Comparison of ENCODE assay signal across 21 mouse cellular contexts in the genomic region with DNA sequence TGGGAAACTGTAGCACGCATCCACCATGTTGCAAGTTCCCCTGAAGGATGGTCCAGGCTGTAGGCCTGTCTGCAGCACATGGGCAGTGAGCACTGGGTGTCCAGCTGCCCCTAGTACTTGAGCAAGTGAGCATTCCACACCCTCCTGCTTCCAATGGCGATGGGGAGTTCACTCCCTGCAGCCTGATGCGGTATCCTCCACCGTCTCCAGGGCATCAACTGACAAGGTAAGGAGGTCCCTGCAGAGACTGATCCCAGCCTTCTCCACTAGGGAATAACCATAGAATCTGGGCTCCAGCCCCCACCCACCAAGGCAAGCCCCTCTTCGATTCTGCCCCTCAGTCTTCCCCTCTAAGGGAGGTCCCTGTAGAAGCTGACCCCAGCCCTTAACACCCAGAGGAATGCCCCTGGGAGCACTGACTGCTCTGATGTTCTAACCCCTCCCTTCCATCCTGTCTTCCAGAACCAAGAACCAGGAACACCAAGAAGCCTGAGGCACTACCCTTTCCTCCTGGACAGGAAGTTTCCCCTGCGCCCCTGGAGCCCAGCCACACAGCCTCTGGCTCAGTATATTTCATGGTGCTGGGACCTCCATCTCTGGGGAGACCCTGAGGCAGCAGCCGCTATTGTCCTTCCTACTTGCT. TPM values are rescaled to one million over a fixed set of nuclear protein-coding genes. Genes with fewer than 3 reads are reported as not detected.
A peak's percentile ranks its signal among the peaks of the same experiment; 100 is the strongest.
DNase-seq lines count a peak whose midpoint lies in the region; ATAC-seq lines count a peak whose summit lies in the region.
"Had no signal": no experiment of that assay in that cellular context is flagged by ENCODE, and none has a peak within 500 bp of the region (broad histone marks: within the 10 kb centered on the region; RNA-seq: fewer than 3 reads in every experiment).

No protein-coding gene starts in this region.

- H3K36me3 ChIP-seq in forebrain, embryonic 10.5 days (replicated peaks): peaks cover 15% of the 10 kb centered on the region
- H3K36me3 ChIP-seq in forebrain, embryonic 13.5 days (ENCODE audit: poor library complexity, severe bottlenecking): peaks cover 13% of the 10 kb centered on the region
- H3K36me3 ChIP-seq in midbrain, embryonic 10.5 days: peaks cover 16% of the 10 kb centered on the region
- H3K36me3 ChIP-seq in midbrain, embryonic 13.5 days: peaks cover 8% of the 10 kb centered on the region
- no peaks in the 10 kb centered on the region; the same call in 1 of the 2 replicates for H3K36me3 ChIP-seq in embryonic facial prominence, embryonic 11.5 days (replicated peaks; ENCODE audit: control insufficient read depth, insufficient read depth, low read depth, low read length)
- peaks cover 14% of the 10 kb centered on the region for H3K36me3 ChIP-seq in limb, embryonic 12.5 days
- H3K36me3 ChIP-seq: G1E; heart, embryonic 12.5 days had no signal

- 74% methylated on average over 7 of the region's 7 CpGs for WGBS in forebrain, embryonic 10.5 days
- 78% methylated on average over 7 of the region's 7 CpGs for WGBS in forebrain, embryonic 13.5 days
- 71% methylated on average over 7 of the region's 7 CpGs for WGBS in midbrain, embryonic 10.5 days
- 69% methylated on average over 7 of the region's 7 CpGs for WGBS in midbrain, embryonic 13.5 days
- WGBS in embryonic facial prominence, embryonic 11.5 days: 62% methylated on average over 7 of the region's 7 CpGs
- WGBS in limb, embryonic 12.5 days: 74% methylated on average over 7 of the region's 7 CpGs

- H3K4me1 ChIP-seq in forebrain, embryonic 10.5 days: peaks cover 39% of the 10 kb centered on the region
- H3K4me1 ChIP-seq in forebrain, embryonic 13.5 days: peaks cover 29% of the 10 kb centered on the region
- H3K4me1 ChIP-seq in midbrain, embryonic 10.5 days: peaks cover 45% of the 10 kb centered on the region
- H3K4me1 ChIP-seq in midbrain, embryonic 13.5 days (replicated peaks): peaks cover 36% of the 10 kb centered on the region
- H3K4me1 ChIP-seq in embryonic facial prominence, embryonic 11.5 days (ENCODE audit: control insufficient read depth, insufficient read depth, low read length): no peaks in the 10 kb centered on the region; the same call in 1 of the 2 replicates
- H3K4me1 ChIP-seq in limb, embryonic 12.5 days (replicated peaks): peaks cover 26% of the 10 kb centered on the region

- H3K9ac ChIP-seq in forebrain, embryonic 13.5 days: no peak overlapping the region
- no peak overlapping the region; the same call in 1 of the 2 replicates for H3K9ac ChIP-seq in midbrain, embryonic 13.5 days (replicated peaks)
- peak overlapping the region; percentile 2; the same call in 1 of the 2 replicates for H3K9ac ChIP-seq in embryonic facial prominence, embryonic 11.5 days (replicated peaks; ENCODE audit: low read length)
- peak overlapping the region; percentile 44 for H3K9ac ChIP-seq in limb, embryonic 12.5 days (replicated peaks)
- H3K9ac ChIP-seq: heart, embryonic 12.5 days; lung, embryonic 14.5 days; neural tube, embryonic 15.5 days had no signal

- peaks cover 13% of the 10 kb centered on the region; the same call in 1 of the 2 replicates for H3K27me3 ChIP-seq in forebrain, embryonic 10.5 days (ENCODE audit: poor library complexity, severe bottlenecking)
- 0 out of 2 replicates have a peak, but pooled peaks cover 2% of the 10 kb centered on the region for H3K27me3 ChIP-seq in forebrain, embryonic 13.5 days
- H3K27me3 ChIP-seq in midbrain, embryonic 10.5 days (ENCODE audit: low read depth, poor library complexity, severe bottlenecking): no peaks in the 10 kb centered on the region; the same call in 1 of the 2 replicates
- H3K27me3 ChIP-seq in midbrain, embryonic 13.5 days: 0 out of 2 replicates have a peak, but pooled peaks cover 4% of the 10 kb centered on the region
- H3K27me3 ChIP-seq in embryonic facial prominence, embryonic 11.5 days (ENCODE audit: control insufficient read depth, insufficient read depth, low read length): no peaks in the 10 kb centered on the region
- H3K27me3 ChIP-seq in limb, embryonic 12.5 days: peaks cover 2% of the 10 kb centered on the region; the same call in 1 of the 2 replicates
- H3K27me3 ChIP-seq: neural tube, embryonic 15.5 days had no signal

- ATAC-seq in forebrain, embryonic 13.5 days: no peak
- ATAC-seq in midbrain, embryonic 13.5 days: no peak
- ATAC-seq in embryonic facial prominence, embryonic 11.5 days (replicated peaks; ENCODE audit: insufficient number of reproducible peaks, low FRiP score, low TSS enrichment, low read depth): no peak
- no peak; the same call in 1 of the 2 replicates for ATAC-seq in limb, embryonic 12.5 days (ENCODE audit: insufficient number of reproducible peaks, insufficient read depth, low FRiP score, low TSS enrichment, low read depth)
- no peak for ATAC-seq in CD4-positive, CD25-positive, alpha-beta regulatory T cell, adult 4 months

- DNase-seq in forebrain, embryonic 10.5 days (ENCODE audit: extremely low spot score, low spot score): no peak
- no peak for DNase-seq in midbrain, embryonic 10.5 days (ENCODE audit: low spot score)
- no peak for DNase-seq in embryonic facial prominence, embryonic 11.5 days (ENCODE audit: low spot score)
- DNase-seq in heart, postnatal 10 days: no peak
- DNase-seq: adrenal gland, adult 2 months; B cell, adult 2 months; kidney, adult 9 months; spleen, adult 18-20 months; thymus, postnatal 4 days had no signal

- H3K9me3 ChIP-seq in forebrain, embryonic 10.5 days: no peaks in the 10 kb centered on the region
- H3K9me3 ChIP-seq in forebrain, embryonic 13.5 days (replicated peaks): no peaks in the 10 kb centered on the region
- H3K9me3 ChIP-seq in midbrain, embryonic 10.5 days (replicated peaks): no peaks in the 10 kb centered on the region
- H3K9me3 ChIP-seq in midbrain, embryonic 13.5 days: no peaks in the 10 kb centered on the region
- no peaks in the 10 kb centered on the region for H3K9me3 ChIP-seq in embryonic facial prominence, embryonic 11.5 days (replicated peaks; ENCODE audit: control insufficient read depth, low read length)
- no peaks in the 10 kb centered on the region for H3K9me3 ChIP-seq in limb, embryonic 12.5 days
- H3K9me3 ChIP-seq: embryonic facial prominence, embryonic 13.5 days; forebrain, embryonic 12.5 days; G1E; heart, embryonic 12.5 days; neural tube, embryonic 15.5 days had no signal

- no peak overlapping the region for H3K4me3 ChIP-seq in forebrain, embryonic 10.5 days
- no peak overlapping the region for H3K4me3 ChIP-seq in forebrain, embryonic 13.5 days
- no peak overlapping the region for H3K4me3 ChIP-seq in midbrain, embryonic 10.5 days
- H3K4me3 ChIP-seq in midbrain, embryonic 13.5 days (replicated peaks): no peak overlapping the region
- no peak overlapping the region for H3K4me3 ChIP-seq in embryonic facial prominence, embryonic 11.5 days (ENCODE audit: low read depth, low read length)
- no peak overlapping the region for H3K4me3 ChIP-seq in limb, embryonic 12.5 days (replicated peaks)
- H3K4me3 ChIP-seq: embryonic facial prominence, embryonic 13.5 days; forebrain, embryonic 12.5 days; heart, embryonic 12.5 days; left cerebral cortex, adult 2 months; neural tube, embryonic 15.5 days had no signal

- H3K4me2 ChIP-seq in forebrain, embryonic 13.5 days: no peak overlapping the region
- H3K4me2 ChIP-seq in midbrain, embryonic 13.5 days (replicated peaks): no peak overlapping the region
- no peak overlapping the region for H3K4me2 ChIP-seq in embryonic facial prominence, embryonic 11.5 days (ENCODE audit: low read depth, low read length)
- no peak overlapping the region for H3K4me2 ChIP-seq in limb, embryonic 12.5 days
- H3K4me2 ChIP-seq: embryonic facial prominence, embryonic 13.5 days; forebrain, embryonic 12.5 days; heart, embryonic 12.5 days; liver, embryonic 11.5 days; lung, embryonic 14.5 days; neural tube, embryonic 15.5 days had no signal

- H3K27ac ChIP-seq in forebrain, embryonic 10.5 days: peak overlapping the region; percentile 65
- no peak overlapping the region for H3K27ac ChIP-seq in forebrain, embryonic 13.5 days
- peak overlapping the region; percentile 24 for H3K27ac ChIP-seq in midbrain, embryonic 10.5 days (replicated peaks)
- no peak overlapping the region for H3K27ac ChIP-seq in midbrain, embryonic 13.5 days
- no peak overlapping the region for H3K27ac ChIP-seq in embryonic facial prominence, embryonic 11.5 days (replicated peaks; ENCODE audit: low read depth, low read length)
- 0 out of 2 replicates have a peak overlapping the region, but pooled peaks have one; percentile 29 for H3K27ac ChIP-seq in limb, embryonic 12.5 days
- H3K27ac ChIP-seq: embryonic facial prominence, embryonic 13.5 days; forebrain, embryonic 12.5 days; left cerebral cortex, adult 2 months; neural tube, embryonic 15.5 days had no signal

- intact Hi-C loops in heart, postnatal 10 days (cut with DNase I): no loop called here

RNA-seq across cellular contexts. Expression of a gene that starts 2.3 kb away (rescaled TPM):
- polyA plus RNA-seq in forebrain, embryonic 10.5 days (2016; fragmentation: Nextera tagmentation; extraction: Ambion mirVana): 52.8 and 53.1 TPM in 2 replicates
- polyA plus RNA-seq in forebrain, embryonic 13.5 days (2015; fragmentation: Nextera tagmentation; extraction: Ambion mirVana): 88.8 and 91.4 TPM in 2 replicates
- 54.9 and 76.3 TPM in 2 replicates for polyA plus RNA-seq in midbrain, embryonic 10.5 days (2016; fragmentation: Nextera tagmentation; extraction: Ambion mirVana)
- polyA plus RNA-seq in midbrain, embryonic 13.5 days (2015; fragmentation: Nextera tagmentation; extraction: Ambion mirVana): 92.0 and 99.2 TPM in 2 replicates
- polyA plus RNA-seq in embryonic facial prominence, embryonic 11.5 days (2014; fragmentation: Nextera tagmentation; extraction: Ambion mirVana): 52.5 and 70.5 TPM in 2 replicates
- 39.7 and 46.6 TPM in 2 replicates for polyA plus RNA-seq in limb, embryonic 12.5 days (2016; fragmentation: Nextera tagmentation; extraction: Ambion mirVana)
- 1 to 10 TPM; 5.5 to 6.5 TPM for polyA plus RNA-seq in CD4-positive, CD25-positive, alpha-beta regulatory T cell, adult 4 months (2017; shearing (Covaris generic))
- total RNA-seq in heart, postnatal 10 days (2021): 10 to 100 TPM; 14.0 TPM
- polyA plus RNA-seq: G1E had no signal

RNA-seq across cellular contexts. Expression of a gene that starts 9.0 kb away (rescaled TPM):
- 18.7 and 20.3 TPM in 2 replicates for polyA plus RNA-seq in forebrain, embryonic 10.5 days (2016; fragmentation: Nextera tagmentation; extraction: Ambion mirVana)
- 11.6 and 13.2 TPM in 2 replicates for polyA plus RNA-seq in forebrain, embryonic 13.5 days (2015; fragmentation: Nextera tagmentation; extraction: Ambion mirVana)
- polyA plus RNA-seq in midbrain, embryonic 10.5 days (2016; fragmentation: Nextera tagmentation; extraction: Ambion mirVana): 18.0 and 21.6 TPM in 2 replicates
- polyA plus RNA-seq in midbrain, embryonic 13.5 days (2015; fragmentation: Nextera tagmentation; extraction: Ambion mirVana): 5.9 and 6.4 TPM in 2 replicates
- 5.2 and 9.3 TPM in 2 replicates for polyA plus RNA-seq in embryonic facial prominence, embryonic 11.5 days (2014; fragmentation: Nextera tagmentation; extraction: Ambion mirVana)
- polyA plus RNA-seq in limb, embryonic 12.5 days (2016; fragmentation: Nextera tagmentation; extraction: Ambion mirVana): 9.7 and 10.6 TPM in 2 replicates
- polyA plus RNA-seq in CD4-positive, CD25-positive, alpha-beta regulatory T cell, adult 4 months (2017; shearing (Covaris generic)): 1 to 10 TPM; 1.9 to 3.2 TPM
- 1 to 10 TPM; 5.4 to 5.7 TPM for total RNA-seq in heart, postnatal 10 days (2021)

RNA-seq across cellular contexts. Expression of a gene that starts 9.3 kb away (rescaled TPM):
- polyA plus RNA-seq in forebrain, embryonic 10.5 days (2016; fragmentation: Nextera tagmentation; extraction: Ambion mirVana): 0.38 and 0.48 TPM in 2 replicates
- 0.21 and 0.68 TPM in 2 replicates for polyA plus RNA-seq in forebrain, embryonic 13.5 days (2015; fragmentation: Nextera tagmentation; extraction: Ambion mirVana)
- polyA plus RNA-seq in midbrain, embryonic 10.5 days (2016; fragmentation: Nextera tagmentation; extraction: Ambion mirVana): 0.32 and 0.55 TPM in 2 replicates
- polyA plus RNA-seq in midbrain, embryonic 13.5 days (2015; fragmentation: Nextera tagmentation; extraction: Ambion mirVana): 0.68 and 0.79 TPM in 2 replicates
- polyA plus RNA-seq in embryonic facial prominence, embryonic 11.5 days (2014; fragmentation: Nextera tagmentation; extraction: Ambion mirVana): 0.28 and 0.31 TPM in 2 replicates
- polyA plus RNA-seq in limb, embryonic 12.5 days (2016; fragmentation: Nextera tagmentation; extraction: Ambion mirVana): 0.15 and 0.26 TPM in 2 replicates
- polyA plus RNA-seq in CD4-positive, CD25-positive, alpha-beta regulatory T cell, adult 4 months (2017; shearing (Covaris generic)): 1 to 10 TPM in 1 of 2 experiments, not detected in 1; 1.6 TPM
- under 1 TPM; 0.20 to 0.26 TPM for total RNA-seq in heart, postnatal 10 days (2021)
- total RNA-seq: adrenal gland, adult 2 months; left cerebral cortex, adult 2 months had no signal
- polyA plus RNA-seq: liver, embryonic 11.5 days had no signal

RNA-seq across cellular contexts. Expression of a gene that starts 19.3 kb away (rescaled TPM):
- 82.3 and 90.2 TPM in 2 replicates for polyA plus RNA-seq in forebrain, embryonic 10.5 days (2016; fragmentation: Nextera tagmentation; extraction: Ambion mirVana)
- polyA plus RNA-seq in forebrain, embryonic 13.5 days (2015; fragmentation: Nextera tagmentation; extraction: Ambion mirVana): 101 and 102 TPM in 2 replicates
- polyA plus RNA-seq in midbrain, embryonic 10.5 days (2016; fragmentation: Nextera tagmentation; extraction: Ambion mirVana): 95.4 and 96.9 TPM in 2 replicates
- 128 and 132 TPM in 2 replicates for polyA plus RNA-seq in midbrain, embryonic 13.5 days (2015; fragmentation: Nextera tagmentation; extraction: Ambion mirVana)
- 80.7 and 92.0 TPM in 2 replicates for polyA plus RNA-seq in embryonic facial prominence, embryonic 11.5 days (2014; fragmentation: Nextera tagmentation; extraction: Ambion mirVana)
- polyA plus RNA-seq in limb, embryonic 12.5 days (2016; fragmentation: Nextera tagmentation; extraction: Ambion mirVana): 101 TPM in 2 replicates
- polyA plus RNA-seq in CD4-positive, CD25-positive, alpha-beta regulatory T cell, adult 4 months (2017; shearing (Covaris generic)): 100 to 1,000 TPM; 179 to 205 TPM
- 10 to 100 TPM; 26.0 to 27.4 TPM for total RNA-seq in heart, postnatal 10 days (2021)

RNA-seq across cellular contexts. Expression of a gene that starts 25.4 kb away (rescaled TPM):
- 29.8 and 32.8 TPM in 2 replicates for polyA plus RNA-seq in forebrain, embryonic 10.5 days (2016; fragmentation: Nextera tagmentation; extraction: Ambion mirVana)
- 9.2 and 12.7 TPM in 2 replicates for polyA plus RNA-seq in forebrain, embryonic 13.5 days (2015; fragmentation: Nextera tagmentation; extraction: Ambion mirVana)
- 13.7 and 14.8 TPM in 2 replicates for polyA plus RNA-seq in midbrain, embryonic 10.5 days (2016; fragmentation: Nextera tagmentation; extraction: Ambion mirVana)
- polyA plus RNA-seq in midbrain, embryonic 13.5 days (2015; fragmentation: Nextera tagmentation; extraction: Ambion mirVana): 10.8 and 11.7 TPM in 2 replicates
- polyA plus RNA-seq in embryonic facial prominence, embryonic 11.5 days (2014; fragmentation: Nextera tagmentation; extraction: Ambion mirVana): 34.5 and 44.5 TPM in 2 replicates
- polyA plus RNA-seq in limb, embryonic 12.5 days (2016; fragmentation: Nextera tagmentation; extraction: Ambion mirVana): 84.6 and 98.6 TPM in 2 replicates
- polyA plus RNA-seq in CD4-positive, CD25-positive, alpha-beta regulatory T cell, adult 4 months (2017; shearing (Covaris generic)): 10 to 100 TPM in 1 of 2 experiments, 1 to 10 TPM in 1; 9.2 to 16.8 TPM
- under 1 TPM; 0.86 to 0.87 TPM for total RNA-seq in heart, postnatal 10 days (2021)

Comparison
In these comparisons a context has a peak if more than half of its experiments do, and no peak if none do; other contexts are left out.
1. H3K27ac ChIP-seq: peak in forebrain, embryonic 10.5 days (single experiment), midbrain, embryonic 10.5 days (single experiment) and limb, embryonic 12.5 days (single experiment); none in forebrain, embryonic 13.5 days (single experiment), midbrain, embryonic 13.5 days (single experiment) and embryonic facial prominence, embryonic 11.5 days (single experiment).
2. H3K9ac ChIP-seq: peak in embryonic facial prominence, embryonic 11.5 days (single experiment) and limb, embryonic 12.5 days (single experiment); none in forebrain, embryonic 13.5 days (single experiment) and midbrain, embryonic 13.5 days (single experiment).